Mouse (Mus musculus) cortical plate, adult 2 months (tissue): ENCODE results near the gene Rnf187. TPM values are rescaled to one million over a fixed set of nuclear protein-coding genes. Genes with fewer than 3 reads are reported as not detected.
A peak's percentile ranks its signal among the peaks of the same experiment; 100 is the strongest.

Experiments used
- H3K27ac ChIP-seq: fragments of 200-500 bp; 2 replicates; pipeline ENCODE4 v1.5.1; 2012; ENCODE audit warnings: low read length, control low read depth, inconsistent platforms; ENCODE audit not compliant: insufficient read depth
- H3K4me1 ChIP-seq: fragments of 200-500 bp; 2 replicates; pipeline ENCODE4 v1.6.1; 2011; ENCODE audit warnings: low read length; ENCODE audit not compliant: control insufficient read depth, insufficient read depth
- H3K4me3 ChIP-seq: fragments of 200-500 bp; 2 replicates; pipeline ENCODE4 v1.5.1; 2011; ENCODE audit warnings: mild to moderate bottlenecking, low read length, control low read depth; ENCODE audit not compliant: insufficient read depth
- CTCF ChIP-seq: fragments of 200-500 bp; IDR thresholded peaks from 2 replicates; pipeline ENCODE4 v1.5.1; 2011; ENCODE audit warnings: mild to moderate bottlenecking, control low read depth, low read length; ENCODE audit not compliant: insufficient read depth; ENCODE audit errors: extremely low read depth
- POLR2A ChIP-seq: fragments of 200-500 bp; IDR thresholded peaks from 2 replicates; pipeline ENCODE4 v1.6.1; 2011; ENCODE audit warnings: mild to moderate bottlenecking, low read length, control low read depth; ENCODE audit not compliant: insufficient read depth; ENCODE audit errors: extremely low read depth
- polyA plus RNA-seq: library from polyadenylated mRNA; depleted of rRNA; stranded (reverse); fragments of >200 nt; gene quantifications from 2 replicates; pipeline ENCODE4 v1.2.3, GENCODE M21; 2012

Gene Rnf187
- polyA plus RNA-seq, 1 experiment = 588 TPM

GRCm38 (mm10) chr11:58948542-58949479, 10.1 kb upstream of the Rnf187 start, which contains the start of gene Hist3h2ba:
TSS of gene Hist3h2ba (plus strand) at chr11:58948920.
- peak; percentile 99 for TF ChIP-seq POLR2A
- no peak for TF ChIP-seq CTCF
- peak within 1 kb of the TSS; percentile 93 for H3K27ac ChIP-seq
- H3K4me3 ChIP-seq = peak within 1 kb of the TSS; percentile 81
- no peaks in the 10 kb centered on the region for H3K4me1 ChIP-seq

GRCm38 (mm10) chr11:58947798-58948528, 9.2 kb upstream of the Rnf187 start:
- H3K4me1 ChIP-seq = no peaks in the 10 kb centered on the region
- H3K27ac ChIP-seq = peak overlapping the region; percentile 61
- TF ChIP-seq POLR2A (peak; percentile 38; the same call in 1 of the 2 replicates), CTCF (no peak)
- H3K4me3 ChIP-seq = peak overlapping the region; percentile 81

- Histone ChIP-seq H3K4me3 (no peak overlapping the region; the same call in 1 of the 2 replicates), H3K27ac (0 out of 2 replicates have a peak overlapping the region, but pooled peaks have one; percentile 61)
- TF ChIP-seq POLR2A = no peak
- no peak for TF ChIP-seq CTCF
These were observed 8.6 kb upstream of the Rnf187 start for GRCm38 (mm10) chr11:58947306-58947705.

GRCm38 (mm10) chr11:58944136-58944535, 5.4 kb upstream of the Rnf187 start:
- TF ChIP-seq CTCF (no peak), POLR2A (no peak)
- Histone ChIP-seq H3K4me1 (no peaks in the 10 kb centered on the region), H3K27ac (peak overlapping the region; percentile 44; the same call in 1 of the 2 replicates)

More at GRCm38 (mm10) chr11:58947306-58947705, 8.6 kb upstream of the Rnf187 start:
- no peaks in the 10 kb centered on the region for H3K4me1 ChIP-seq

GRCm38 (mm10) chr11:58939088-58939439, 348 bp upstream of the Rnf187 start:
- Histone ChIP-seq H3K4me1 (peaks cover 3% of the 10 kb centered on the region; the same call in 1 of the 2 replicates), H3K27ac (peak overlapping the region; percentile 86)
- TF ChIP-seq POLR2A (no peak), CTCF (no peak)

More at GRCm38 (mm10) chr11:58944136-58944535, 5.4 kb upstream of the Rnf187 start:
- H3K4me3 ChIP-seq = no peak overlapping the region

GRCm38 (mm10) chr11:58937909-58938308, 807 bp downstream of the Rnf187 start:
- Histone ChIP-seq H3K27ac (peak overlapping the region; percentile 90), H3K4me3 (peak overlapping the region; percentile 95), H3K4me1 (peaks cover 3% of the 10 kb centered on the region; the same call in 1 of the 2 replicates)
- TF ChIP-seq POLR2A (no peak), CTCF (no peak)

More at GRCm38 (mm10) chr11:58939088-58939439, 348 bp upstream of the Rnf187 start:
- H3K4me3 ChIP-seq = peak overlapping the region; percentile 95

- no peak overlapping the region for H3K4me3 ChIP-seq
- no peak overlapping the region for H3K27ac ChIP-seq
- TF ChIP-seq CTCF (0 out of 2 replicates have a peak, but pooled peaks have one; percentile 1), POLR2A (no peak)
- H3K4me1 ChIP-seq = peaks cover 2% of the 10 kb centered on the region; the same call in 1 of the 2 replicates
These were observed 7.1 kb downstream of the Rnf187 start for GRCm38 (mm10) chr11:58931576-58931975.

- no peaks in the 10 kb centered on the region for H3K4me1 ChIP-seq
- H3K27ac ChIP-seq = no peak overlapping the region
- TF ChIP-seq CTCF = no peak
- no peak for TF ChIP-seq POLR2A
- no peak overlapping the region for H3K4me3 ChIP-seq
These were observed 8.5 kb downstream of the Rnf187 start for GRCm38 (mm10) chr11:58930254-58930653.

GRCm38 (mm10) chr11:58929641-58930040, 9.1 kb downstream of the Rnf187 start:
- Histone ChIP-seq H3K27ac (no peak overlapping the region), H3K4me1 (no peaks in the 10 kb centered on the region), H3K4me3 (no peak overlapping the region)
- TF ChIP-seq CTCF (no peak), POLR2A (no peak)

- Histone ChIP-seq H3K4me3 (no peak overlapping the region), H3K27ac (no peak overlapping the region), H3K4me1 (no peaks in the 10 kb centered on the region)
- TF ChIP-seq CTCF = no peak
- no peak for TF ChIP-seq POLR2A
These were observed 9.7 kb downstream of the Rnf187 start for GRCm38 (mm10) chr11:58929055-58929454.
